Mouse (Mus musculus) neutrophil, adult 83 days (primary cell): Measurements from ENCODE around the gene Ache. TPM values are rescaled to one million over a fixed set of nuclear protein-coding genes. Genes with fewer than 3 reads are reported as not detected.

Experiments
- total RNA-seq, 2 experiments: library from RNA; stranded (reverse); gene quantifications; one replicate each; pipeline ENCODE4 v1.2.4; 2023

Ache gene
- total RNA-seq = 10 to 100 TPM in 1 of 2 experiments, 1 to 10 TPM in 1; 7.4 to 13.1 TPM

GRCm38 (mm10) chr5:137287032-137287952, at the start of gene Ache:
Ache (plus strand) TSS chr5:137287519.

GRCm38 (mm10) chr5:137293839-137294743, 6.8 kb downstream of the Ache start, which contains the start of gene Ufsp1:
Ufsp1 (plus strand) TSS chr5:137294629.

GRCm38 (mm10) chr5:137307071-137307912, 20.0 kb downstream of the Ache start, which contains the start of gene Srrt:
Srrt (minus strand) TSS chr5:137307674.

GRCm38 (mm10) chr5:137314193-137315083, 27.1 kb downstream of the Ache start, which contains the start of gene Trip6:
Trip6 (minus strand) TSS chr5:137314404.

GRCm38 (mm10) chr5:137333512-137334174, 46.3 kb downstream of the Ache start, which contains the start of gene Slc12a9:
Slc12a9 (minus strand) TSS chr5:137333597.

Other genes starting within 250 kb of the Ache start
- 10 to 100 TPM; 34.6 to 42.4 TPM for gene Ap1s1, start 241.4 kb upstream of the Ache start, total RNA-seq
- gene Serpine1, start 215.3 kb upstream of the Ache start, total RNA-seq = under 1 TPM in 1 of 2 experiments, not detected in 1; 0.28 TPM
- gene Trim56, start 171.3 kb upstream of the Ache start, total RNA-seq = 10 to 100 TPM; 32.8 to 36.3 TPM
- not detected for gene Muc3, start 138.2 kb upstream of the Ache start, total RNA-seq
- gene Muc3a, start 75.1 kb upstream of the Ache start, total RNA-seq = 1 to 10 TPM; 1.7 to 2.9 TPM
- 1 to 10 TPM; 3.5 to 4.1 TPM for gene Ufsp1, start 7.1 kb downstream of the Ache start, total RNA-seq
- 100 to 1,000 TPM; 195 to 241 TPM for gene Srrt, start 20.2 kb downstream of the Ache start, total RNA-seq
- 10 to 100 TPM in 1 of 2 experiments, 1 to 10 TPM in 1; 7.9 to 12.1 TPM for gene Trip6, start 26.9 kb downstream of the Ache start, total RNA-seq
- gene Slc12a9, start 46.1 kb downstream of the Ache start, total RNA-seq = 10 to 100 TPM; 33.5 to 41.1 TPM
- gene Ephb4, start 62.6 kb downstream of the Ache start, total RNA-seq = under 1 TPM in 1 of 2 experiments, not detected in 1; 0.13 TPM
- gene Zan, start 189.5 kb downstream of the Ache start, total RNA-seq = under 1 TPM; 0.02 to 0.29 TPM
- 10 to 100 TPM; 13.8 to 19.8 TPM for gene Pop7, start 215.0 kb downstream of the Ache start, total RNA-seq
- 10 to 100 TPM; 50.9 to 52.3 TPM for gene Gigyf1, start 231.0 kb downstream of the Ache start, total RNA-seq
- gene Epo, start 245.7 kb downstream of the Ache start, total RNA-seq = not detected
- 100 to 1,000 TPM; 921 to 972 TPM for gene Gnb2, start 246.0 kb downstream of the Ache start, total RNA-seq